In genomic region chr3:86214248-86214647, GRCm38 (mm10) we compare ENCODE assay signal across 15 mouse cellular contexts.
"Had no signal": no experiment of that assay in that cellular context is flagged by ENCODE, and none has a peak within 500 bp of the region (broad histone marks: within the 10 kb centered on the region; RNA-seq: fewer than 3 reads in every experiment).

No protein-coding gene starts in this region.

- H3K36me3 ChIP-seq: midbrain, embryonic 13.5 days; midbrain, embryonic 15.5 days; neural tube, embryonic 12.5 days; stomach, embryonic 15.5 days had no signal

- H3K27me3 ChIP-seq: megakaryocyte, embryonic 14.5 days; midbrain, embryonic 13.5 days; midbrain, embryonic 15.5 days; neural tube, embryonic 12.5 days; stomach, embryonic 15.5 days had no signal

- H3K9ac ChIP-seq: liver, postnatal 0 days; lung, embryonic 14.5 days; midbrain, embryonic 13.5 days; midbrain, embryonic 15.5 days; neural tube, embryonic 12.5 days; stomach, embryonic 15.5 days had no signal

- H3K4me2 ChIP-seq: lung, embryonic 14.5 days; midbrain, embryonic 11.5 days; midbrain, embryonic 13.5 days; midbrain, embryonic 15.5 days; neural tube, embryonic 12.5 days; stomach, embryonic 15.5 days had no signal

- H3K4me1 ChIP-seq: midbrain, embryonic 13.5 days; midbrain, embryonic 15.5 days; neural tube, embryonic 12.5 days; stomach, embryonic 15.5 days had no signal

- H3K9me3 ChIP-seq: megakaryocyte, embryonic 14.5 days; midbrain, embryonic 13.5 days; midbrain, embryonic 15.5 days; neural tube, embryonic 12.5 days; stomach, embryonic 15.5 days had no signal

- DNase-seq: liver, postnatal 0 days; lung, embryonic 14.5 days; lung, postnatal 10 days; lung, postnatal 4 days; right cerebral cortex, postnatal 14 days; thymus, adult 2 months; thymus, postnatal 25 days; thymus, postnatal 4 days had no signal

- ATAC-seq: liver, postnatal 0 days; midbrain, embryonic 13.5 days; midbrain, embryonic 15.5 days had no signal

- H3K4me3 ChIP-seq: megakaryocyte, embryonic 14.5 days; midbrain, embryonic 13.5 days; midbrain, embryonic 15.5 days; neural tube, embryonic 12.5 days; stomach, embryonic 15.5 days had no signal

- H3K27ac ChIP-seq: midbrain, embryonic 13.5 days; midbrain, embryonic 15.5 days; neural tube, embryonic 12.5 days; stomach, embryonic 15.5 days; stomach, postnatal 0 days had no signal
